Mouse (Mus musculus) forebrain, embryonic 15.5 days (tissue): ENCODE measurements around the gene Cyp2c70. TPM values are rescaled to one million over a fixed set of nuclear protein-coding genes. Genes with fewer than 3 reads are reported as not detected.
"Not testable (repeated sequence)": the region's sequence is repeated elsewhere in the genome, so short reads cannot be mapped to it uniquely, and the experiment has no call there.

ENCODE experiments used
- ATAC-seq: fragments of 200-750 bp; cut with Nextera tagmentation; replicated peaks from 2 replicates; pipeline ENCODE4 v1.8.0; 2017; ENCODE audit warnings: mild to moderate bottlenecking, moderate TSS enrichment, moderate library complexity
- H3K27ac ChIP-seq: fragments of 300-500 bp; sonication (generic); replicated peaks from 2 replicates; pipeline ENCODE4 v1.5.1; 2015; ENCODE audit warnings: mild to moderate bottlenecking, inconsistent platforms
- H3K27me3 ChIP-seq: fragments of 300-500 bp; sonication (generic); 2 replicates; pipeline ENCODE4 v1.6.1; 2015; ENCODE audit warnings: inconsistent platforms
- H3K36me3 ChIP-seq: fragments of 300-500 bp; sonication (generic); 2 replicates; pipeline ENCODE4 v1.6.1; 2015; ENCODE audit warnings: mild to moderate bottlenecking, inconsistent platforms
- H3K4me1 ChIP-seq: fragments of 300-500 bp; sonication (generic); 2 replicates; pipeline ENCODE4 v1.6.1; 2015; ENCODE audit warnings: inconsistent platforms
- H3K4me2 ChIP-seq: fragments of 300-500 bp; sonication (generic); replicated peaks from 2 replicates; pipeline ENCODE4 v1.6.1; 2015; ENCODE audit warnings: mild to moderate bottlenecking, inconsistent platforms
- H3K4me3 ChIP-seq: fragments of 300-500 bp; sonication (generic); 2 replicates; pipeline ENCODE4 v1.5.1; 2015; ENCODE audit warnings: mild to moderate bottlenecking, inconsistent platforms
- H3K9ac ChIP-seq: fragments of 300-500 bp; sonication (generic); replicated peaks from 2 replicates; pipeline ENCODE4 v1.6.1; 2015; ENCODE audit warnings: mild to moderate bottlenecking, inconsistent platforms
- H3K9me3 ChIP-seq: fragments of 300-500 bp; sonication (generic); 2 replicates; pipeline ENCODE4 v1.6.1; 2016; ENCODE audit warnings: inconsistent platforms
- WGBS: fragments of 180-500 bp; shearing (Covaris S2); methylation state at CpG from one replicate; pipeline ENCODE4 v1.1.7; 2015; ENCODE audit warnings: mixed read lengths; 5-methylcytosine and 5-hydroxymethylcytosine counted together
- polyA plus RNA-seq: library from polyadenylated mRNA; unstranded; fragments of >200 nt; fragmentation: Nextera tagmentation; extraction: Ambion mirVana; gene quantifications from 2 replicates; pipeline ENCODE4 v1.2.1, GENCODE M21; 2015

Gene Cyp2c70
- not detected in 2 replicates for polyA plus RNA-seq

DNA sequence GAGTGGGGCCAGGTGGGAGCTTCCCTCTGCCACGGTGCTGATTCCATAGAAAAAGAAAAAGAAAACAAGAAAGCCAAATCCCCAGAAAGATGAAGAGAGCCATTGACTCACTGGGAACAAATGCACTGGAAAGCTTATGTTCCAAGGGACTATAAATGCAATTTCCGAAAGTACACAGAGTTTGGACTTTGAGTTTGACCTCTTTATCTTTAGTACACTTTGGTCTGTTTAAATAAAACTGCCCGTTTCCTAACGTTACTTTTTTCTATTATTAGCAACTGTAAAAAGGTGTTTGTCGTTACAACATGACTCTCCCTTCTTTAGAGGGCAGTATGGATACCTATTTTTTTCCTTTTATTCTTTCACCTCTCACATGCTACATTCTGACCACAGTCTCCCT lies at the start of gene Cyp2c70:
Gene Cyp2c70 (minus strand): TSS at position 174 of the 400 bp plus-strand sequence.
- Histone ChIP-seq H3K36me3 (no peaks in the 10 kb centered on the region), H3K4me2 (no peak within 1 kb of the TSS), H3K9ac (no peak within 1 kb of the TSS), H3K9me3 (no peaks in the 10 kb centered on the region), H3K27me3 (no peaks in the 10 kb centered on the region), H3K4me3 (no peak within 1 kb of the TSS), H3K27ac (no peak within 1 kb of the TSS), H3K4me1 (no peaks in the 10 kb centered on the region)
- no peak for ATAC-seq
- WGBS = 81% methylated on average over 5 of the region's 5 CpGs

- Histone ChIP-seq H3K9ac (no peak overlapping the region), H3K4me3 (no peak overlapping the region), H3K36me3 (no peaks in the 10 kb centered on the region), H3K4me1 (no peaks in the 10 kb centered on the region), H3K27me3 (no peaks in the 10 kb centered on the region), H3K27ac (no peak overlapping the region), H3K4me2 (no peak overlapping the region), H3K9me3 (no peaks in the 10 kb centered on the region)
- 95% methylated on average over 2 of the region's 2 CpGs for WGBS
- no peak for ATAC-seq
Measured at GRCm38 (mm10) chr19:40232560-40232959, 45.4 kb upstream of the Cyp2c70 start.

DNA sequence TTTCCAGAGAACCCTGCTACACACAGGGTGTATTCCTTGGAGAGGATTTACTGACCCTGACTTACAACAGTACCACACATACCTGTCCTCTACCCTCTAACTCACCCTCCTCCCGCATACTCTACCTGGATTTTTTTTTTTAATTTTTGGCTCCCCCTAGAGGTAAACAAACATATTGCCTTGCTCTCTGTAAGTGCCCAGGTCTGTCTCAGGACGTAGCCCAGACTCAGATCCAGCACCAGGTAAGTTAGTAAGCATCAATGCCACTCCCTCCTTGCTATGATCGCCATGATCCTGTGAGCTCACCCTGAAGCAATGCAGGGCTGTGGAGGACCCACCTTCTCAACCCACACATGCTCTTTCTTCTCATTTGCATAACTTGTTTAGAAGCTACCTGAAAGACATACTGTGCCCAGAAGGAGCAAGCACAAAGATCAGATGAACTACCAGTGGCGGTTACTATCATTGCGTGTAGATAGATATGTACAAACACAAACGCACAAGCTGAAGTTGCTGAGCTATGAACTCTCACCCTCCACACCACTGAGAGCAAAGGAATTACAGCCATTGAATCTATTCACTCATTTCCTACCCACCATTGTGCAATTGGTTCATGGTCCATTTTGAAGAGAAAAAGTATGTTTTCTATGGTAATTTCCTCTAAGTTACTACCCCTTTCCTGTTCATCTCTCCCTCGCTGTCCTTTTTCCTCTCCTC lies 44.9 kb upstream of the Cyp2c70 start:
- Histone ChIP-seq H3K27ac (no peak overlapping the region), H3K36me3 (no peaks in the 10 kb centered on the region), H3K4me2 (no peak overlapping the region), H3K4me3 (no peak overlapping the region), H3K9ac (no peak overlapping the region), H3K27me3 (no peaks in the 10 kb centered on the region), H3K9me3 (no peaks in the 10 kb centered on the region), H3K4me1 (no peaks in the 10 kb centered on the region)
- 76% methylated on average over 7 of the region's 7 CpGs for WGBS
- ATAC-seq = no peak

DNA sequence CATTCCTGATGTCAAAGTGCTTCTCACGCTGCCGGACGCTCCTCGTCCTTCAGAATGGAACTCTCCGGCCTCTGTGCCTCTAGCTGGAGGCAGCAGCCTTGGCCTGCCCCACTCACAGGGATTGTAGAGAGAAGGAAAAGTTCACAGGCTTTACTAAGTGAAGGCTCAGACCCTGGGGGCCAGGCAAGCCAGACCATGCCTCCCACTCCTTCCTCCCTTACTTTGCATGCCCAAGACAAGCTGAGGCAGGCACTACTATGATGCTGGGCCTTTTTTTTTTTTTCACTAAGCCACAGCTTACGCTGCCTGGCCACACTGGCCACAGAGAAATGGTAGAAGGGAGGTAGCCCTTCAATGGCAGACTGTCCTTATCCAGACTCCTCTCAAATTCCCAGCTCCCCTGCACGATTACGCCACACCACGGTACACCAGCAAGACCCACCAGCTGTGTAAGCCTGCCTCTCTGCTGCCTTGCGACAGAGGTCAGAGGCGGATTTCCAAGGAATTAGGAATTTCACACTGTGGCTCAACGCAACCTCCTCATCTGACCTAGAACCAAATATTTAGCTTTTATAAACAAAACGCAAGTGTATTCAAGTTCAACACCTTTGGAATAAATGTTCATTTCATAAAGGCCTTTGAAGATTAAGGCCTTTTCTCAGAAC lies 44.1 kb upstream of the Cyp2c70 start:
- H3K27me3 ChIP-seq = no peaks in the 10 kb centered on the region
- WGBS = 86% methylated on average over 13 of the region's 13 CpGs
- no peak overlapping the region for H3K4me3 ChIP-seq
- no peak overlapping the region for H3K9ac ChIP-seq
- H3K9me3 ChIP-seq = no peaks in the 10 kb centered on the region
- no peaks in the 10 kb centered on the region for H3K36me3 ChIP-seq
- H3K4me1 ChIP-seq = no peaks in the 10 kb centered on the region
- H3K27ac ChIP-seq = no peak overlapping the region
- H3K4me2 ChIP-seq = no peak overlapping the region
- ATAC-seq = no peak

GRCm38 (mm10) chr19:40226516-40227151 lies 39.5 kb upstream of the Cyp2c70 start:
- no peak overlapping the region for H3K4me3 ChIP-seq
- no peaks in the 10 kb centered on the region for H3K4me1 ChIP-seq
- 88% methylated on average over 12 of the region's 12 CpGs for WGBS
- H3K27ac ChIP-seq = no peak overlapping the region
- H3K27me3 ChIP-seq = no peaks in the 10 kb centered on the region
- H3K36me3 ChIP-seq = no peaks in the 10 kb centered on the region
- no peak overlapping the region for H3K9ac ChIP-seq
- no peak overlapping the region for H3K4me2 ChIP-seq
- ATAC-seq = no peak
- H3K9me3 ChIP-seq = no peaks in the 10 kb centered on the region

DNA sequence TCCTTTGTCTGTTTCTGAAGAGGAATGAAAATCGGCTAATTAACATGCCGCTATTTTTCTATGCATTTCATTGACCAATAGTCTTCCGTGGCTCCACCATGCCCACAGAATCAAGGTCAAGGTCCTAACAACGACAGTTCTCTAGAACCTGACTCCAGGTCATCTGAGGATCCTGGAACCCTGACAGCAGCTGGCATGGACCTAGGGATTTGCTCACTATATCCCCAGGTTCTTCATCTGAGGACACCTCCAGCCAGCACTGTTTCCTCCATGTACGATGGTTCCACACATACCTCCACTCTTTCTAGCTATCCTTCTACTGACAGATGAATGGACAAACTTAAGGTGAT lies 38.6 kb upstream of the Cyp2c70 start:
- ATAC-seq = peak; percentile 31; the same call in 1 of the 2 replicates
- WGBS = 76% methylated on average over 5 of the region's 5 CpGs
- H3K4me1 ChIP-seq = no peaks in the 10 kb centered on the region
- no peak overlapping the region for H3K9ac ChIP-seq
- no peak overlapping the region for H3K4me2 ChIP-seq
- H3K27me3 ChIP-seq = no peaks in the 10 kb centered on the region
- no peak overlapping the region for H3K4me3 ChIP-seq
- H3K36me3 ChIP-seq = no peaks in the 10 kb centered on the region
- H3K9me3 ChIP-seq = no peaks in the 10 kb centered on the region
- no peak overlapping the region for H3K27ac ChIP-seq

- Histone ChIP-seq H3K4me2 (no peak overlapping the region), H3K27ac (no peak overlapping the region), H3K9me3 (no peaks in the 10 kb centered on the region), H3K4me1 (no peaks in the 10 kb centered on the region), H3K4me3 (no peak overlapping the region), H3K9ac (no peak overlapping the region), H3K27me3 (no peaks in the 10 kb centered on the region), H3K36me3 (no peaks in the 10 kb centered on the region)
- 68% methylated on average over 5 of the region's 5 CpGs for WGBS
- peak; percentile 81 for ATAC-seq
Measured at GRCm38 (mm10) chr19:40225102-40225760, 38.1 kb upstream of the Cyp2c70 start.

- not testable (repeated sequence) for H3K27ac ChIP-seq, H3K4me3 ChIP-seq, H3K4me1 ChIP-seq, H3K9me3 ChIP-seq, ATAC-seq, H3K27me3 ChIP-seq, H3K36me3 ChIP-seq, H3K4me2 ChIP-seq, H3K9ac ChIP-seq
- WGBS = 96% methylated on average over 9 of the region's 9 CpGs
Measured at GRCm38 (mm10) chr19:40222307-40222706, 35.2 kb upstream of the Cyp2c70 start.

GRCm38 (mm10) chr19:40220878-40221277 lies 33.7 kb upstream of the Cyp2c70 start:
- no peaks in the 10 kb centered on the region for H3K36me3 ChIP-seq
- H3K27ac ChIP-seq = no peak overlapping the region
- H3K27me3 ChIP-seq = no peaks in the 10 kb centered on the region
- H3K4me3 ChIP-seq = no peak overlapping the region
- no peak overlapping the region for H3K4me2 ChIP-seq
- 70% methylated on average over 5 of the region's 5 CpGs for WGBS
- no peaks in the 10 kb centered on the region for H3K4me1 ChIP-seq
- no peaks in the 10 kb centered on the region for H3K9me3 ChIP-seq
- H3K9ac ChIP-seq = no peak overlapping the region
- no peak for ATAC-seq

DNA sequence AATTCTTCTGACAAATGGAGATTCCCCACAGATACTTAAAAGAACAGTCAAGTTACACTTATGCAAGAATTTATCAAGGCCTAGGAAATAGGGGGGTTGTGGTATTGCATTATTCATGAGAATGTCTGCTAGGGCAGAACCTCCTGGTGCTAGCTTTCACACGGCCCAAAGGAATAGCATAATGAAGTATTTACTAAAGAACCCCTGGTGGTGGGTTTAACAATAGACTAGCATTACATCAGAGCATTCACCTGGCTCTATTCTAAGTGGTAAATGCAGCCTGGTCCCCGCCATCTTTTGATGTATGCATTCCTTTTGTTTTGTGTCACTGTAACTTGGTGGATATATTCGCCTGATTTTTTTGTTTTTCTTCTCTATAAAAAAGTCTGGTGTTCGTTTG lies 15.8 kb upstream of the Cyp2c70 start:
- H3K9ac ChIP-seq, H3K9me3 ChIP-seq, H3K4me1 ChIP-seq, H3K36me3 ChIP-seq, H3K4me3 ChIP-seq, H3K27ac ChIP-seq, ATAC-seq, H3K27me3 ChIP-seq, H3K4me2 ChIP-seq: not testable (repeated sequence)
- WGBS = 18% methylated on average over 4 of the region's 4 CpGs

DNA sequence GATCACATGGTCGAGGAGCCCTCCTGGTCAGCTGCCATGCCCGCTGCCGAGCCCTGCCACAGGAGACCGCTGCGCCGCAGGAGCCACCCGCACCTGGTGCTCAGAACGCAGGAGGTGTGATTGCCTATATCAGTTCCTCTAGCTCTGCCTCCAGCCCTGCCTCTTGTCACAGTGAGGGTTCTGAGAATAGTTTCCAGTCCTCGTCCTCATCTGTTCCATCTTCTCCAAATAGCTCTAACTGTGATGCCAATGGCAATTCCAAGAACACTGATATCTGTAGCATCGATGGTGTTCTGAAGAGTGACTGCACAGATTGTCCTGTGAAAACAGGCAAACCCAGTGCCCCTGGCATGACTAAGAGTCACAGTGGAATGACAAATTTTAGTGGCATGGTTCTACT lies 3.5 kb upstream of the Cyp2c70 start:
- Histone ChIP-seq H3K27ac (no peak overlapping the region), H3K4me3 (no peak overlapping the region), H3K4me1 (no peaks in the 10 kb centered on the region), H3K4me2 (no peak overlapping the region), H3K27me3 (no peaks in the 10 kb centered on the region), H3K9me3 (no peaks in the 10 kb centered on the region), H3K9ac (no peak overlapping the region), H3K36me3 (no peaks in the 10 kb centered on the region)
- no peak for ATAC-seq
- 96% methylated on average over 10 of the region's 10 CpGs for WGBS

DNA sequence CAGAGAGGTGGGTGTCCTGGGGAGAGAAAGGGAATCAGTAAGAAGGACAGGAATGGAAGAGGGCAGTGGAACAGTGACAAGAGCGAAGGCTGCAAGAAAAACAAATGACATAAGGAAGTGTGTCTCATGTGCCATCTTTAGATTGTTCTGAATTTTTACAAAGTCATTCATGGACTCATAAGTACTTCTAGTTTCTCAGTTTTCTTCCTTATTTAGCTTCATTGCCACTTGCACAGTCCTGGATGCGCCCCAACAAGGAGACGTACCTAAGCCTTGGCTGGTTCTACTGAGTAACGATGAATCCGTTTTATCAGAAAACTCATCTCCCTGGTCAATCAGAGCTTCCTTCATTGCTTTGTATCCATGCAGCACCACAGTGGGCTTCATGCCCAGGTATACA lies 3.5 kb downstream of the Cyp2c70 start:
- Histone ChIP-seq H3K4me2 (no peak overlapping the region), H3K36me3 (no peaks in the 10 kb centered on the region), H3K4me1 (no peaks in the 10 kb centered on the region), H3K27ac (no peak overlapping the region), H3K27me3 (no peaks in the 10 kb centered on the region), H3K9me3 (no peaks in the 10 kb centered on the region), H3K9ac (no peak overlapping the region), H3K4me3 (no peak overlapping the region)
- ATAC-seq = no peak
- 90% methylated on average over 5 of the region's 5 CpGs for WGBS
